Mouse (Mus musculus): ENCODE data around the gene Maml2. TPM values are rescaled to one million over a fixed set of nuclear protein-coding genes. Genes with fewer than 3 reads are reported as not detected.

Gene Maml2
- polyA plus RNA-seq, 1 experiment from 2014 or later = 6.2 TPM

DNA sequence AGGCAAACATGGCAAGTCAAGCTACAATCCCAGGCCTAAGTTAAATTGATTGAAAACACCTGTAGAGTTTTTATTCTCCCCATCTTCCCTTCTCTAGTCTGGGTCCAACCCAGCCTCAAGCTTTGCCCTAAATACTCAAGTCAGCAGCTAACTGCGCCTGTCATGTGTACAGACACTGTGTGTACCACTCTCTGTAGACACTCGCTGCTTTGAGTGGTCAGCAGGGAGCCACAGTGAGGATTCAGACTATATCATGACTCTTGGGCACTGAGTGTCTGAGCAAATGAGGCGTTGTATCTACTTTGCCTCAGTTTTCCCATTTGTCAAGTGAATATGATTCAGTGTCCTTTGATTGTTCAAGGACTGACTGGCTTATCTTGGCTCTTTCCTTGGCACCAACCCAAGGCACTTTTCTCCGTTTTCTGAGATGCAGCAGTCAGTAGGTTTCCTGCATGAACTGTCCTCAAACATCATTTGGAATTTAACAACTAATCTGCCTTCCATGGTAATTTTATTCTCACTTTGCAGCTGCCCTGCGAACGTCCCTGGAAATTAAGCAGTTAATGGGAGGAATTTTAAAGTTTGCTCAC is 135.8 kb downstream of the Maml2 start:
- no peak overlapping the region for H3K4me3 ChIP-seq (replicated peaks)
- H3K9ac ChIP-seq = no peak overlapping the region
- no peak overlapping the region for H3K27ac ChIP-seq
- no peaks in the 10 kb centered on the region for H3K27me3 ChIP-seq (replicated peaks)
- H3K4me1 ChIP-seq (replicated peaks) = no peaks in the 10 kb centered on the region
- H3K36me3 ChIP-seq = no peaks in the 10 kb centered on the region
- ATAC-seq = no peak
- H3K4me2 ChIP-seq (replicated peaks) = no peak overlapping the region
- WGBS = 70% methylated on average over 6 of the region's 6 CpGs
- H3K9me3 ChIP-seq = no peaks in the 10 kb centered on the region

DNA sequence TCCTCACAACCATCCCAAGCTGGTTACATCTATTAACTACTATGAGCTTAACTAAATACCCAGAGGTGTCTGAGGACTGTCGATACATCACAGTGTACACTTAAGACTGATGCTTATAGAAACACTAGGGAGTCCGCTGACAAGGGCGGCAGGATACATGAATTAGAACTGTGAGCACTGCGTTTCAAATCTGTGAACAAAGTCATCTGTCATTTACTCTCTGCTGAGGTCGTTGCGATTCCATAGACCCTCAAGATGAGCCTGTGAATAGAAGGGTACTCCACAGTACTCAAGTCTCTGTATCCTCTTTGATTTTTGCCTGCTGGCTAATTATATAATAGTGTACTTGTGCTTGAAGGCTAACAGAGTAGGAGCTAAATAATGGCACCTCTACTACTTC is 143.2 kb downstream of the Maml2 start:
- Histone ChIP-seq H3K36me3 (no peaks in the 10 kb centered on the region), H3K9ac (no peak overlapping the region), H3K27me3 (replicated peaks) (no peaks in the 10 kb centered on the region), H3K4me2 (replicated peaks) (no peak overlapping the region), H3K9me3 (no peaks in the 10 kb centered on the region), H3K4me1 (replicated peaks) (no peaks in the 10 kb centered on the region), H3K4me3 (replicated peaks) (no peak overlapping the region), H3K27ac (no peak overlapping the region)
- ATAC-seq = no peak
- WGBS = 79% methylated on average over 6 of the region's 6 CpGs

GRCm38 (mm10) chr9:13442012-13442735 is 144.4 kb downstream of the Maml2 start:
- Histone ChIP-seq H3K9me3 (no peaks in the 10 kb centered on the region), H3K4me2 (replicated peaks) (no peak overlapping the region), H3K4me3 (replicated peaks) (no peak overlapping the region), H3K27ac (no peak overlapping the region), H3K9ac (no peak overlapping the region), H3K27me3 (replicated peaks) (no peaks in the 10 kb centered on the region), H3K36me3 (no peaks in the 10 kb centered on the region), H3K4me1 (replicated peaks) (no peaks in the 10 kb centered on the region)
- peak; percentile 93 for ATAC-seq
- 63% methylated on average over 13 of the region's 13 CpGs for WGBS

GRCm38 (mm10) chr9:13443484-13444211 is 145.9 kb downstream of the Maml2 start:
- H3K9ac ChIP-seq = no peak overlapping the region
- H3K4me1 ChIP-seq (replicated peaks) = no peaks in the 10 kb centered on the region
- no peaks in the 10 kb centered on the region for H3K36me3 ChIP-seq
- H3K4me3 ChIP-seq (replicated peaks) = no peak overlapping the region
- WGBS = 56% methylated on average over 1 of the region's 1 CpGs
- no peak overlapping the region for H3K4me2 ChIP-seq (replicated peaks)
- H3K27me3 ChIP-seq (replicated peaks) = no peaks in the 10 kb centered on the region
- no peak for ATAC-seq
- H3K9me3 ChIP-seq = no peaks in the 10 kb centered on the region
- H3K27ac ChIP-seq = no peak overlapping the region

DNA sequence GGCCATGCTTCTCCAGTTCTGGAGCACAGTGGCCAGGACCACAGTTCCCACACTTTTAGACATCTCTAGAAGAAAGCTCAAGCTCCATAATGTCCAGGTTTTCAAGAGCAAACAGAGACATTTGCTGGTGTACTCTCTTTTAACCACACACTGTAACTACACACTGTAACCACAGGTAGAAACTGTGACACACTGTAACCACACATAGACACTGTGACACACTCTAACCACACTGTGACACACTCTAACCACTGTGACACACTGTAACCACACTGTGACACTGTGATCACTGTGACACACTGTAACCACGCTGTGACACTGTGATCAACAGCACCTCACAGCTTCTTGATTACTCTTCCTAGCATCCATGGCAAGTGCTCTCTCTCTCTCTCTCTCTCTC is 148.5 kb downstream of the Maml2 start:
- Histone ChIP-seq H3K9me3 (no peaks in the 10 kb centered on the region), H3K27me3 (replicated peaks) (no peaks in the 10 kb centered on the region), H3K9ac (no peak overlapping the region), H3K27ac (no peak overlapping the region), H3K4me1 (replicated peaks) (no peaks in the 10 kb centered on the region), H3K4me2 (replicated peaks) (no peak overlapping the region), H3K4me3 (replicated peaks) (no peak overlapping the region), H3K36me3 (no peaks in the 10 kb centered on the region)
- 90% methylated on average over 1 of the region's 1 CpGs for WGBS
- ATAC-seq = no peak

DNA sequence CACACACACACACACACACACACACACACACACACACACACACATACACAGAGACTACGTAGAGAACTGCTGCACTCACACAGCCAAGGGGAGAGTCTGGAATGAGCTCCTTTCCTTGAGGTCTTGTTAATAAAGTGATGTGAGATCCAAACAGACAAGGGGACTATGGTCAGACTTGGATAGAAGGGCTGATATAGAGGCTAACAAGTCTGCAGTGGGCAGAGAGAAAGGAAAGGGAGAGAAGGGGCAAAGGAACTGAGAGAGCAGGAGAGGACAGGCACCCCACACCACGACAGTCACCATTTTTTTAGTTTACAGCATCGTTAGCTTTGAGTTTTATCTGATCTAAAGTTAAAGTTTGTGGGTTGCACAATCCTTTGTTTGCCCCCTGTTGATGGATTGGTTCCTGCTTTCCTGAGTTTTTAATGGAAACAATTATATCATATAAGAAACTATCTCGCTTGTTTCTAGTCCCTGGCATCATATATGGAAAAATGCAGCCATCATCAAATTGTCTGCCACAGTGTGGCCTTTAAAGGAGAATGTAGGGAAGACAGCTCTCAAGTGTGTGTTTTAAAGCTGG is 149.0 kb downstream of the Maml2 start, which contains the start of gene Gm17571:
Gm17571 (minus strand) TSS at position 51 of the 583 bp plus-strand sequence.
- Histone ChIP-seq H3K27me3 (replicated peaks) (no peaks in the 10 kb centered on the region), H3K4me3 (replicated peaks) (no peak within 1 kb of the TSS), H3K27ac (no peak within 1 kb of the TSS), H3K4me2 (replicated peaks) (no peak within 1 kb of the TSS), H3K4me1 (replicated peaks) (no peaks in the 10 kb centered on the region), H3K36me3 (no peaks in the 10 kb centered on the region), H3K9ac (no peak within 1 kb of the TSS), H3K9me3 (no peaks in the 10 kb centered on the region)
- 60% methylated on average over 4 of the region's 4 CpGs for WGBS
- ATAC-seq = no peak

DNA sequence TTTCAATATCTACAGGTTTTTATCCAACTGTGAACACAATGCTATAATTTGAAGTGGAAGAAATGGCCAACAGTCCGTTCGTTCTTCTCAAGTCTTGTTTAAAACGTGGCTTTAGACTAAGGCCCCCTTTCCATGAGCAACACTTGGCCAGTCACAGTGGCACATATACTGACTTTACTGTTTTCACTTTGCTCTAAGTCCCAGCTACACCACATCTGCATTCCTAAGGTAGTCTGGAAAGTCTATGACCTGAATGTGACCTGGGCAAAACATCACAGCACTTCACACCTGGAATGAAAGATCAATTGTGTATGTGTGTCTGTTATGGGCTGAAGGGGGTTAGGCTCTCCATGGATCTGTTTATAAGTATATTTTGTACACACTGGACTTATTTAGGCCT is 151.0 kb downstream of the Maml2 start:
- no peak for ATAC-seq
- Histone ChIP-seq H3K27ac (no peak overlapping the region), H3K4me3 (replicated peaks) (no peak overlapping the region), H3K27me3 (replicated peaks) (no peaks in the 10 kb centered on the region), H3K9ac (no peak overlapping the region), H3K4me2 (replicated peaks) (no peak overlapping the region), H3K36me3 (no peaks in the 10 kb centered on the region), H3K9me3 (no peaks in the 10 kb centered on the region), H3K4me1 (replicated peaks) (no peaks in the 10 kb centered on the region)
- WGBS = 86% methylated on average over 3 of the region's 3 CpGs

GRCm38 (mm10) chr9:13454651-13455123 is 156.9 kb downstream of the Maml2 start:
- Histone ChIP-seq H3K27me3 (replicated peaks) (no peaks in the 10 kb centered on the region), H3K4me3 (replicated peaks) (no peak overlapping the region), H3K27ac (no peak overlapping the region), H3K36me3 (no peaks in the 10 kb centered on the region), H3K4me2 (replicated peaks) (no peak overlapping the region; the same call in 1 of the 2 replicates), H3K9me3 (no peaks in the 10 kb centered on the region), H3K4me1 (replicated peaks) (0 out of 2 replicates have a peak, but pooled peaks cover 7% of the 10 kb centered on the region), H3K9ac (no peak overlapping the region)
- peak; percentile 53 for ATAC-seq
- 17% methylated on average over 7 of the region's 7 CpGs for WGBS

GRCm38 (mm10) chr9:13455231-13455630 is 157.5 kb downstream of the Maml2 start:
- H3K27ac ChIP-seq = no peak overlapping the region
- 53% methylated on average over 1 of the region's 1 CpGs for WGBS
- H3K36me3 ChIP-seq = no peaks in the 10 kb centered on the region
- no peak for ATAC-seq
- H3K27me3 ChIP-seq (replicated peaks) = no peaks in the 10 kb centered on the region
- H3K4me2 ChIP-seq (replicated peaks) = no peak overlapping the region; the same call in 1 of the 2 replicates
- H3K9ac ChIP-seq = no peak overlapping the region
- no peak overlapping the region for H3K4me3 ChIP-seq (replicated peaks)
- H3K9me3 ChIP-seq = no peaks in the 10 kb centered on the region
- H3K4me1 ChIP-seq (replicated peaks) = 0 out of 2 replicates have a peak, but pooled peaks cover 7% of the 10 kb centered on the region

- WGBS = 89% methylated on average over 6 of the region's 6 CpGs
Measured at GRCm38 (mm10) chr9:13457774-13458173, 160.0 kb downstream of the Maml2 start.

DNA sequence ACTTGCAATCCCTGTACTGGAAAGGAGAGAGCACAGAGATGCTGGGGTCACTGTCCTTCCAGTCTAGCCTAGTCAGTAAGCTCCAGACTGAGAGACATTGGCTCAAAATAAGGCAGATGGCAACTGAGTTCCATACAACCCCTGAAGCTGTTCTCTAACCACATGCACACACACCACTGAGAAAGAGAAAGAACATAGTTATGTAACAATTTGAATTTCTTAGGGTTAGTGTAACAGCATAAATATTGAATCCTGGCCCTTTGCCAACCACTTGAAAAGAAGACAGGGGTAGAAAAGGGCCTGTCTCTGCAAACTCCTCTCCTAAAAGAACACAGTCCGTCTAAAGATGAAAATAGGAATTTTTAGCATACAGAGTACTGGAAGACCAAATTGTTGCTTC is 161.6 kb downstream of the Maml2 start:
- H3K9ac ChIP-seq = no peak overlapping the region
- no peak for ATAC-seq
- no peaks in the 10 kb centered on the region for H3K27me3 ChIP-seq (replicated peaks)
- H3K9me3 ChIP-seq = no peaks in the 10 kb centered on the region
- no peak overlapping the region for H3K4me2 ChIP-seq (replicated peaks)
- H3K36me3 ChIP-seq = no peaks in the 10 kb centered on the region
- H3K4me3 ChIP-seq (replicated peaks) = no peak overlapping the region
- H3K27ac ChIP-seq = no peak overlapping the region
- WGBS = 42% methylated on average over 1 of the region's 1 CpGs
- H3K4me1 ChIP-seq (replicated peaks) = 0 out of 2 replicates have a peak, but pooled peaks cover 7% of the 10 kb centered on the region

More at GRCm38 (mm10) chr9:13457774-13458173, 160.0 kb downstream of the Maml2 start:
- H3K27ac ChIP-seq = no peak overlapping the region
- no peaks in the 10 kb centered on the region for H3K36me3 ChIP-seq
- H3K9me3 ChIP-seq = no peaks in the 10 kb centered on the region
- H3K4me2 ChIP-seq (replicated peaks) = no peak overlapping the region
- no peak overlapping the region for H3K9ac ChIP-seq
- 0 out of 2 replicates have a peak, but pooled peaks cover 7% of the 10 kb centered on the region for H3K4me1 ChIP-seq (replicated peaks)
- no peak overlapping the region for H3K4me3 ChIP-seq (replicated peaks)
- ATAC-seq = no peak
- no peaks in the 10 kb centered on the region for H3K27me3 ChIP-seq (replicated peaks)

GRCm38 (mm10) chr9:13460012-13460411 is 162.3 kb downstream of the Maml2 start:
- H3K9me3 ChIP-seq = no peaks in the 10 kb centered on the region
- H3K27ac ChIP-seq = no peak overlapping the region
- H3K9ac ChIP-seq = no peak overlapping the region
- H3K4me3 ChIP-seq (replicated peaks) = no peak overlapping the region
- ATAC-seq = no peak
- H3K4me1 ChIP-seq (replicated peaks) = 0 out of 2 replicates have a peak, but pooled peaks cover 5% of the 10 kb centered on the region
- no peaks in the 10 kb centered on the region for H3K27me3 ChIP-seq (replicated peaks)
- WGBS = 72% methylated on average over 3 of the region's 3 CpGs
- no peak overlapping the region for H3K4me2 ChIP-seq (replicated peaks)
- no peaks in the 10 kb centered on the region for H3K36me3 ChIP-seq

All from intestine, embryonic 15.5 days (tissue).